Mouse (Mus musculus): ENCODE measurements around the gene Il12rb1.

The Il12rb1 gene

DNA sequence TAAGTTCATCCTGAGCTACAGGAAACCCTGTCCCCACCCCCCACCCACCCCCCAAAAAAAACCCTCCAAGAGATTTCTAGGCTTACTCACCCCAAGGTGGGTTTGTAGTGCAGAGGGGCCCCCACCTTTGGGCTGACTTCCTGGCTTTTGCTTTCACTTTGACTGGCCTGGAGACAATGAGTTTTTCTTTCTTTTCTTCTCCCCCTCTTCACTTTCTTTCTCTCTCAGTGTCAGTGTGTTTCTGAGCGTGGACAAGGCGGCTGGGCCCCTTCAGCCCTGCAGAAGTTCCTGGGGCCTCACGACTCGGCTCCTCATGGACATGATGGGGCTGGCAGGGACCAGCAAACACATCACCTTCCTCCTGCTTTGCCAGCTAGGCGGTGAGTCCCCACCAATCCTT, at the start of gene Il12rb1:
TSS of gene Il12rb1 (plus strand) at position 211 of the 400 bp plus-strand sequence.
- DNase-seq (ENCODE audit: extremely low spot score, low spot score): no peak

DNA sequence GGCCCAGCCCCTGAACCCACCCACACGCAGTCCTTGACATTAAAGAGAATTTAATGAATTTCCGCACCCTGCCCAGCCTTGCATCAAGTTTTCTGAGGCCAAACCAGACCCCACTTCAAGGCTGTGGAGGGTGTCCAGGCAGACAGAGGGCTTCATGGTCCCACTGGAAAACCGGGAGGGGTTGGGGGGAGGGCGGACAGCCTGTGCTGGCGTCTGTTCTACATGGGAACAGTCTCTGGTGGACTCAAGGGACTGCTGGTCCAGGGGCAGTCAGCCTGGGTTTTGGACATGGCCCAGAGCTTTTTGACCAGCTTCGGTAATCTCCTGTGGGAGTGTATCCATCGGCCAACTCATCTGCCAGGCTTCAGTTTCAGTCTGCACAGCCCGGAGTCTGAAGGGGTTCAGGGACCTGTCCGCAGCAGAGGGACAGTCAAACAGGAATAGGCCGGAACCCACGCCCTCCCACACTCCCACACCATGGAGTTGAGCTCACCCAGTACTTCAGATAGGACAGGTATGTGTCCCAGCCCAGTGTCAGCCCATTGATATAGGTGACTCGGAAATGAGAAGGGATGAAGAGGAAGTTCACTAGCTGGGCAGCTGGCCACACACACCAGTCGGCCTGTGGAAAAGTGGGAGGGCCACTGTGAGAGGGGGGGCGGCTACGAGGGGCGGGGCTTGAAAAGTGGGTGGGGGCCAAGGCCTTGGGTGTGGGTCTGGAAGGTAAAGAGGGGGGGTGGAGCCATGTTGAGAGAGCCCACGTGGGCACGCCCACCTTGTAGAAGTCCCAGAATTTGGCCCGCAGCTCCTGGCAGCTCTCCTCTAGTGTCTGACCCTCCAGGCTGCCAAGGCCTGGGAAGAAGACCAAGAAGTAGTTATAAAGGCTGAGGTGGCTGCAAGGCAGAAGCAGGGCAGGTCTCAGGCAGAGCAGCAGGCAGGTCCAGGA, 49.4 kb upstream of the Il12rb1 start:
- DNase-seq (ENCODE audit: extremely low spot score, low spot score): no peak

DNA sequence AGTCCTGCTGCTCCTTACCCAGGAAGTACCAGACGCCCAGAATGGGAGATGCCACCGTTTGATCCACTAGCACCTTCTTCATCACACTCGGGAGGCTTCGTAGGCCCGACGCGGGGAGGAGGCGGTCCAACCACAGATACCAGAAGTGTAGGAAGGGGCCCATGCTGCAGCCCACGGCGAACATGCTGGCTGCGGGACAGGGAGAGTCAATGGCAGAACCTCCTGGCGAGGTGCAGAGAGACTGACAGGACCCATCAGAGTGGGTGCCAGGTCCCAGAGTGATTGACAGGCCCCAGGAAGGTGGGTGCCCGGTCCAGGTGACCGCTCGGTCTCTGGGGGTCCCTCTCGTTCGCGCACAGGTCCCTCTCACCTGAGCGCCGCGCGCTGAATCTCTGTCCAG, 47.9 kb upstream of the Il12rb1 start:
- peak; percentile 48 for DNase-seq (ENCODE audit: extremely low spot score, low spot score)

DNA sequence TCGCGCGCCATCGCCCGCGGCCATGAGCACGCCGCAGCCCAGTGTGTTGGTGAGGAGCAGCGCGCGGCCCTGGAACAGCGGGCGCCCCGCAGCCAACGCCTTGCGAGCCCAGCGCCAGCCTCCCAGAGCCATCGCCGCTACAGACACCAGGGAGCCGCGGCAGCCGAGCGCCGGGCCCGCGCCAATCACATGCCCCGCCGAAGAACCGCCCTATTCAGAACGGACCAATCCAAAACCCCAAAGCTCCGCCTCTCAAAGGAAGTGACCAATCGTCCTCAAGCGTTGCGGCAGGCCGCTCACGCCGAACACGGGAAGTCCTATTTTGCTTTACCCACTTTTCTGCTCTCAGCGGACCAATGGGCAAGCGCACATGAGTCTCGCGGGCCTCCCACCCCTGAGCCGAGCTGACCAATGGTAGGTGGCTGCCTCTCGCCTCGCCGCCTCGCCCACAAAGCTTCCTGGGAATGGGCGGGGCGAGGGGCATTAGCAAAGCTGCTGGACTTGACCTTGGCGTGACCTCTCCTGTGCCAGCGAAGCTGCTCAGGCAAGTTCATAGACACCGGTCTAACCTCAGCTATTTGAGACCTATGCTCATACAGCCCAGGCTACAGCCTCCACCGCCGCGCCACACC, 47.4 kb upstream of the Il12rb1 start, which contains the start of gene Mpv17l2:
TSS of gene Mpv17l2 (minus strand) at position 172 of the 632 bp plus-strand sequence.
- peak; percentile 91 for DNase-seq (ENCODE audit: extremely low spot score, low spot score)

DNA sequence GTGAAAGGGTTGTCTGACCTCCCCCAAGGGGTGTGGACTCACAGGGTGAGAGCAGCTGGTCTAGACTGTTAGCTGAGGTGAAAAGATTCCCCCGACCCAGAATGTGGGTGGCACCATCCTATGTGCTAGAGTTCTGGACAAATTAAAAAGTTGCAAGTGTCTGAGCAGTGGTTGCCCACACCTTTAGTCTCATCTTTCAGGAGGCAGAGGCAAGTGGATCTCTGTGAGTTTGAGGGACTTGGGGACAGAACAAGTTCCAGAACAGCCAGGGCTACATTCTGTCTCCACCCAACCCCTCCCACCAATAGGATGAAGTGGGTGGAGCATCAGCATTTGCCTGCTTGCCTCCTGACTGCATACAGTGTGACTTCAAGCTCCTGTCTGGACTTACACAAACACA, 46.1 kb upstream of the Il12rb1 start:
- no peak for DNase-seq (ENCODE audit: extremely low spot score, low spot score)

DNA sequence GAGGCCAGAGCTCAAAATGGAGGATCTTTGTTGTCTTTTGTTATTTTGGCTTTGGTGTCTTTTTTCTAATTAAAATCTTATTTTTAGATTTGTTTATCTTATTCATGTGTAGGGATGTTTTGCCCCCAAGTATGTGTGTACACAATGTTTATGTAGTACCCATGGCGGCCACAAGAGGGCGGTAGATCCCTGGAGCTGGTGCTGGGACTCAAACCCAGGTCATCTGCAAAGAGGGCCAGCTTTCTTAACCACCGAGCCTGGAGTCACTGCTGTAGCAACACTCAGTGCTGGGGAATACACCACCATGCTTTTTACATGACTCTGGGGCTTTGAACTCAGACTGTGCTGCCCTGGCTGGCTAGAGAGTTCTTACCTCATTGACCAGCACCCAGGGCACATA, 44.9 kb upstream of the Il12rb1 start:
- DNase-seq (ENCODE audit: extremely low spot score, low spot score): peak; percentile 64

DNA sequence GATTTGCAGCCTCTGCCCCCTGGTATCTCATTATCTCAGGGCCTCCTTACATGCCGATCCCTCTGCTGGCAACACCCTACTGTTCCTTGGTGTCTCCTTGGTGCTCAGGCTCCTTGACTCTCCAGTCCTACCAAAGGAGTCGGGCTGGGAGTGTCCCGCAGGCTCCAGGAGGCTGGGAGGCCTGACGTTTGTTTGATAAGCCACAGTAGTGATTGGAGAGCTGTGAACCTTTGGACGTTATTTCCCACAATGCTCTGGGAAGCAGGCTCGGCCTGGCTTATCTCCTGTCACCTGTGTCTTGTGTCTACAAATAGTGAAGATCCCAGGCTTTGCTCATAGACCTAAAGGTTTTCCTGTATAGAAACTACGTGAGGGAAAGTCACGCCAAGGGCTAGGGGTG, 44.2 kb upstream of the Il12rb1 start:
- DNase-seq (ENCODE audit: extremely low spot score, low spot score): no peak

DNA sequence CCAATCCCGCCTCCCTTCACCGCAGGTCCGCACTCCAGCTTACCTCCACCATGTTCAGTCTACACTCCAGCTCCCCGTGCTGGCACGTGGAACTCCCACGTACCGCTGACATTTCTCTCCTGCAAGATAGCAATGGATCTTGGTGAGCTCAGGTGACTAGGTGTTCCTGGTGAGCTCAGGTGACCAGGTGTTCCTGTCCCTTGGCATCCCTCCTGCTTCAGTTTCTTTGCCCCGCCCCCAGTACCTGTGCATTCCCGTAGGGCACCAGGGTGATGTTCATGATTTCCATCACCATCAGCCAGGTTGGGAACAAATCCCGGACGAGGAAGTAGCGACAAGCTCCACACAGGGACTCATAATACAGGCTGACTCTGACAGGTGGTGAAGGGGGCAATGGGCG, 43.6 kb upstream of the Il12rb1 start:
- DNase-seq (ENCODE audit: extremely low spot score, low spot score): no peak

DNA sequence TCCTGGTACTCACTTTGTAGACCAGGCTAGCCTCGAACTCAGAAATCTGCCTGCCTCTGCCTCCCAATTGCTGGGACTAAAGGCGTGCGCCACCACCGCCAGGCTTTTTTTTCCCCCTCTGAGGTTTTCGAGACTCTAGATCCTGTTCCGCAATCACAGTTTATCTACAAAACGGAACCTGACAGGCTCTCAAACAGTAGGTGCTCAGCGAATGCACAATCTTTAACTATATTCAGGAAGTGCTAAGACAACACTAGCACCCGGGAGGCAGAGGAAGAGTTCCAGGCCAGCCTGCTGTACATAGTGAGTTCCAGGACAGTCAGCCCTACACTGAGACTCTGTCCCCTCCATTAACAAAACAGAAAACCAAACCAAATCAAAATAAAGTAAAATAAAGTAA, 42.9 kb upstream of the Il12rb1 start:
- no peak for DNase-seq (ENCODE audit: extremely low spot score, low spot score)

DNA sequence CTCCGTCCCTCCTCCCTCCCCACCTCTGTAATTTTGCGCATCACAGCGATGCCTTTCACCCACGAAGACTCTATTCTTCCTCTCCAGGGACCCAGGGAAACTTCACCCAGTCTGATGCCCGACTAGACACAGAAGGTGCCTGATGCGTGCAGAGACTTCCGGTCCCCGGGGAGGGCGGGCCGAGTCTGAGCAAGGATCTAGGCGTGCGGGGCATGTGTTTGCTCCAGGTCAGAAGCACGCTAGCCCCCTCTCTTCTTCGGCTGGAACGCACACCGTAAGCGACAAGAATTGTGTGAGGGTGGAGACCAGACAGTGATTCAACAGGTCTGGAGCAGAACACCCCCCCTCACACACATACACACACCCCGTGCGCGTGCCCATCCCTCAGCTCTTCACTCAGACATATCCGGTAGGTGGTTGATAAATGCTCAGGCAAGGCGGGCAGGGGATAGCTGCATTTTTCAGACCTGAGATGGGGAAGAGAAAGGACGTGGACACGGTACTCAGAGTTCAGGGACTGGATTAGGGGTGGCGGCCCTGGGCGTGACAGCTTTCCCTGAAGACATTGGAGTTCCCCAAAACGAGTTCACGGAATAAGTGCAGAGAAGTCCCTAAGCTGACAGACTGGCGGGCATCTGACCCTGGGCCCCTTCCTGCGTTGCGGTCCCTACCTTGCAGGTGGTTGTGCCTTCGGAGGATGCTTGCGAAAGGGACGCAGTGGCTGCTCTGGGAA, 42.2 kb upstream of the Il12rb1 start:
- peak; percentile 61 for DNase-seq (ENCODE audit: extremely low spot score, low spot score)

DNA sequence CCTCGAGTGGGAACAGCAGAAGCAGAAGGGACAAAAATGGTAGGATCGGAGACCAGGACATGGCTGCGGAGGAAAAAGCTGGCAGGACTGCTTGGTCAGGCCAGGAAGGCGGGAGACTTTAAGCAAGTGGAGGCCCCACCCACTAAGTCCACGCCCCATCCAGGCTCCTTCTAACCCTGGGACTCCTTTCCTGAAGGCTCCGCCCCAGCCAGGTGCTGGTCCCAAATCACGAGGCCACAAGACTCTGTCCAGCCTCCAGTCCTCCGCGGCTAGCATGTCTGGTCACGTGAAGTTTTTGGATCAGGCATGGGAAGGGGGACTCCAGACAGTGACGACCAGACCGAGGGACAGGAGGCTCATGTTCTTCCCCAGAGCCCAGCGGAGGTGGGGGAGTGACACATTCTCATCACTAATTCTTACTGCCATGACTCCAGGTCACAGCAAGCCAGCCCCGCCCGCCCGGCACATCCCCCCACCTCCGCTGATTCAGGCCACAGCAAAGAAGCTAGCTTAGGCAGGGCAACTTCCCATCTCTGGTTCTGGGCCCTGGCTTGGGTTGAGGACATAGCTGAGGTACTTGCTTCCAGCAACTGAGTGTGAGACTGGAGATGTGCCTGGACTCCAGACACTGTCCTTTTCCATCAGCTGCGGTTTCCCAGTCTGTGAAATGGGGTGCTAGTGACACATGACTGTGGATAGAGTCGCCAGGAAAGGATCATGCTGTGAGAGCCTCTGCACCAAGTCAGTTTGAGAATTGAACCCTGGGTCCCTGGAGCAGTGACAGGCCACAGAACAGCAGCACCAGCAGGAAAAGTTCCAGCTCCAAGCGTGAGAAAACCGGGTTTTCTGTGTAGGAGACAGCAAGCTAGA, 41.4 kb upstream of the Il12rb1 start:
- DNase-seq (ENCODE audit: extremely low spot score, low spot score): peak; percentile 69

DNA sequence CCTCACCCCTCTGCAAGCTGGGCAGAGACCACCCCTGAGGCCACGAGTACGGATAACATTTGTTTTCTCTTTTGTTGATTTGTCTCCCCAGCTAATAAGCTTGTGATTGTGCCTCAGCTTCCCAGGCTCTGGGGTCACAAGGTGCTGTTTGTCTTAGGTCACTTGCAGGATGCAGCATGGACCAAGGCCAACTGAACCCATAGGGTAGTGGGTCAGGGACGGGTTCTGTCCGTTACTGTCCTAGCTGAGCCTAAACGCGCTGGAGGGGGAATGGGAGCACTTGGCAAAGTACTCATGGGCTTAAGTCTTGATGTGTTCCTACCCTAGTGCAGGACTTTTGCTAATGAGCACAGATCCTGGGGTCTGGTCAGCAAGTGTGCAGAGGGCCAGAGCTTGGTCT, 40.7 kb upstream of the Il12rb1 start:
- DNase-seq (ENCODE audit: extremely low spot score, low spot score): no peak

DNA sequence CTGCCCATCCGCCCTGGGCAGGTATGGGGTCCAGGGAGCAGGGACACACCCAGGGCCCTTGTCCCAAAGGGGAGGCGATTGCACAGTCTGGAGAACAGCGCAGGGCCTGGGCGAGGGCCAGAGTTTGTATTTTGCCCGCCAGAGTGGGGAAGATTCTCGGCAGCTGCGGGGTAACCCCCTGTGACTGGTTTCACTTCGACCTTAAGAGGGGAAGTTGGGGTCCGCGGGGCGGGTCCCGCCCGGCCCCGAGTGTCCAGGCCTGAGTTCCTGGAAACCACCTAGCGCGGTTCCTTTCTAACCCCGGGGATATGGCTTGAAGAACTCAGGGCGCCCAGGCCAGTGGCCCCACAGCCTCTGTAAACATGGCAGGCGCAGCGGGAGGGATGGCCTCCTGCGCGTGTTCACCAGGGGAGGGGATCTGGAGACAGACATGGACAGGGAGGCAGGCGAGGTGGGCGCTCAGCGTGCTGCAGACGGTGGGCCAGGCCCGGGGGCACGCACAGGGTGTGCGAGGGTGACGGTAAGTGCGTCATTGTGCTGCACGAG, 39.9 kb upstream of the Il12rb1 start:
- no peak for DNase-seq (ENCODE audit: extremely low spot score, low spot score)

DNA sequence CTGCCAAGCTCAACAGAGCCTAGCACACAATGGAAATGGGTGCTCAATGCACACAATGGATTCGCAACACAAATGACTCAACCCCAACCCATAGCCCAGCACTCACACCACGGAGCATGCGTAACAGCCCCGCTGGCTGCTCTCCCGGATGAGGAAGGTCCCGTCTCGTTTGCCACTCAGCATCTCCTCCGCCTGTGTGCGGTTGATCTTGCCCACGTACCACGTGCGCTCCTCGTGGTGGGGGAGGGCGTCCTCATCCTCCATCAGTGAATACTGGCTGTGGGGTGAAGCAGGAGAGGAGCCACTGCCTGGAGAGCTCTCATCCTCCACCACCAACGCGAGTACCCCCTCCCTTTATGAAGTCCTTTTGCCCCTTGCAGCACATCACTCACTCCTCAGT, 39.3 kb upstream of the Il12rb1 start:
- DNase-seq (ENCODE audit: extremely low spot score, low spot score): no peak

DNA sequence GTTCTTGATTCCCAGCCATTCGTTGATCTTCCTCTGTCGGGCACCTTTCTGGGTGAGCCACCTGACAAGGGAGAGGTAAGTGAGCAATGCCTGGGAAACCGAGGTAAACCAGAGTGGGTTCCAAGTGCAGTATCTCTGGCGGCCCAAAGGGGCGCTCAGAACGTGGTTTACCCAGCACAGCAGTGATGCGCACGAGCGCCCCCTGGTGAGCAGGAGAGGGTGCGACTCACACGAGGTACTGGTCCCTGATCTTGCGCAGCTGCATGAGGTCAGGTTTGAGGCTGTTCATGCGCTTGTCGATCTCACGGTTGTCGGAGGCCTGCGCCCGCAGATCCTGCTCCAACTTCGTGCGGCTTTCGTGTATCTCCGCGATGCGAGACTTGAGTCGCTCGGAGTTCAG, 38.9 kb upstream of the Il12rb1 start:
- peak; percentile 95 for DNase-seq (ENCODE audit: extremely low spot score, low spot score)

DNA sequence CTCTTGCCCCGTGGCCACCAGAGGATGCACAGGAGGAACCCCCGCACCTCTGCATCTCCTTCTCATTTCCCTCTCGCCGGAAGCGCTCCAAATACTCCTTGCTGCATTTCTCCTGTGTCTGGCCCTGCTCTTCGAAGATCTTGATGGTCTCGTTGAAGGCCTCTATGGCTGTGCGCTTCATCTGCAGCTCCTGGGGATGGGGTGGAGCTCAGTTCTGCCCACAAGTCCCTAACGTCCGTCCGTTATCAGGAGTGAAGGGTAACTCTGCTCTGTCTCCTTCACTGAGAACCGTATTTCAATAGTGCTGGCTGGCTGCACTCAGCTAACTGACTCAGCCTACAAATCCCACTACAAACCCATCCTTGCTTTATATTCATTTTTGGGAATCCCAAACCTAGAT, 38.4 kb upstream of the Il12rb1 start:
- DNase-seq (ENCODE audit: extremely low spot score, low spot score): no peak

DNA sequence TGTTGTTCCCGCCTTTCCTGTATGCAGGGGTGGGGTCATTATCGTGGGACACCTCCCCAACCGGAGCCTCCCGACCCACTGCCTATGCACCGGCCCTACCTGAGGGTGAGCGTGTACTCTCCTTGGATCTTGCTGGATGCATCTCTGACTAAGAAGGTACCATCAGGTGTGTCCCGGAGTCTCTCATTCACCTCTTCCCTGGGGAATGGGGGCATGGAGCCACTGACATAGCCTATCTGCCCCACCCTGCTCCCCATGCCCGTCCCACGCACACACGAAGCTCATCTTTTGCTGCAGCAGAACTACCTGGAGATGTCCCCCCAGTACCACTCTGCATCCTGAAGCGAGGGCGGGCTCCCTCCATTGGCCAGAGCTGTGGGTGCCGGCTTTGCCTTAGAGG, 37.5 kb upstream of the Il12rb1 start:
- no peak for DNase-seq (ENCODE audit: extremely low spot score, low spot score)

DNA sequence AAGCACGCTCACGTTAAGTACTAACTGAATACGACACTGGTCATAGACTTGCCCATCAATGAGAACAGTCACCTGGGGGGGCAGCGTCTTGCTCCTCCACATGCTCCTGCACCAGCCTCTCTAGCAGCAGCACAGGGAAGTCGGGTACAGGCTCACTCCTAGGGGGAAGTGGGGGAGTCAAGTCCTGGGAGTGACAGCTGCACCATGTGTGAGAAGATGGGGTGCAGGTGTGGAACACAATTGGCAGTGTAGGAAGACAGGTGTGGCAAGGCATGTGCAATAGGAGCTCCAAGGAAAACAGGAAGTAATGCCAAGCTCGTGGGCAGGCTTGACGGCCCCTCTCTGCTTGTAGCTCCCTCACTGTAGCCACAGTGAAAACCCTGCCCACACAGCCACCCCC, 37.0 kb upstream of the Il12rb1 start:
- DNase-seq (ENCODE audit: extremely low spot score, low spot score): no peak

DNA sequence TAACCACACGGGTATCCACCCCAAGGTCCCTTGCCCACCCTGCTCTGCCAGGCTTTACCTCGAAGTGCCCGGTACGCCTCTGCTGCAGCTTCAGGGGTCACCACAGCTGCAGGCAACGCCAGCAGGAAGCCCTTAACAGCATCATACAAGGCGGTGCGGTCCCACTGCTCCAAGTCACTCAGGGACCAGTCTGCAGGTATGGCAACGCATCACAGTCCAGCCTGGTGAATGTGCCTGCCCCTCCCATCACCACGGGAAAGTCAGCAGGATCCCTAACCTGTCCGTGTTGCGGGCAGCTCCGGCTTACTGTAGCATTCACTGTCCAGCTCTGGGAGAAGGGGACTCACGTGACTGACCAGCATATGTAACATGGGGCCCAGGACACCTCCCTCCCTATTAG, 36.2 kb upstream of the Il12rb1 start:
- DNase-seq (ENCODE audit: extremely low spot score, low spot score): no peak

DNA sequence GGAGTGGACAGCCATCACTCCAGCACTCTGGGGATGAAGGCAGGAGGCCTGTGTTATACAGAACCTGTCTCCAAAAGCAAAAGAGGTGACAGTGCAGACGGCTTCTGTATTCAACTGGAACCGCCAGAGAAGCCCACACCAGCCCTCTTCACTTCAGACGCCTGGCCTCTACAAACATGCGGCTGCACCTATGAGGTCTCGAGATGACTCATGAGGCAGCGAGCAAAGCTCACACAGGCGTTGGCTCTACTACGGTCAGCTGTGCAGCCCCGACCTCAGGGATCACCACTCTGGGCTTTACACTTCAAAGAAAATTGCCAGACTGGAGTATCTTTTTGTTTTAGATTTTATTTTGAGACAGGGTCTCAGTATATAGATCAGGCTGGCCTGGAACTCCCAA, 35.4 kb upstream of the Il12rb1 start:
- DNase-seq (ENCODE audit: extremely low spot score, low spot score): no peak

DNA sequence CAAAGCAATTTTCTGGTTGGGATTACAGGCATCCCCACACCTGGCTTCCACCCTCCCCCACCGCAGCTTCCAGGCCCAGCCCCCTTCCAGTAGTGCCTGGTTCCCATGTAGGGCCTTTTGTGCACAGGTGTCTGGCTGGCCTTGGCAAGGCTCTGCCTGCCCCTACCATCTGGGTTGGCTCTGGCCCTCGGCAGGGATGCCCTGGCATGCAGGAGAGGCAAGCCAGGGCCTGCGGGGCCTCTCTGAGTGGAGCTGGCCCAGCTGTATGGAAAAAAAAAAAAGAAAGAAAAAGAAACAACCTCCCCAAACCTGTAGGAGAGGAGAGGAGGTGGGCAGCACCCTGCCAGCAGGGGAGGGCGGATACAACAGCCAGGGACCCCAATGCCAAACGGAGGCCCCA, 34.8 kb upstream of the Il12rb1 start:
- no peak for DNase-seq (ENCODE audit: extremely low spot score, low spot score)
